Mouse (Mus musculus) cerebellum, adult 2 months (tissue): Measurements from ENCODE around the gene Zswim8. TPM values are rescaled to one million over a fixed set of nuclear protein-coding genes. Genes with fewer than 3 reads are reported as not detected.
"Not testable (repeated sequence)": the region's sequence is repeated elsewhere in the genome, so short reads cannot be mapped to it uniquely, and the experiment has no call there.

Source experiments
- DNase-seq, 2 experiments: peaks; one replicate each; pipeline ENCODE4 v3.0.0; 2021
- H3K27ac ChIP-seq: fragments of 200-500 bp; 2 replicates; pipeline ENCODE4 v1.5.1; 2012; ENCODE audit warnings: low read length, control low read depth, inconsistent platforms; ENCODE audit not compliant: insufficient read depth
- H3K27me3 ChIP-seq: fragments of 200-500 bp; 2 replicates; pipeline ENCODE4 v1.6.1; 2012; ENCODE audit warnings: inconsistent platforms, mild to moderate bottlenecking, low read length, moderate library complexity; ENCODE audit not compliant: control insufficient read depth, insufficient read depth
- H3K4me1 ChIP-seq: fragments of 200-500 bp; 2 replicates; pipeline ENCODE4 v1.6.1; 2011; ENCODE audit warnings: low read length; ENCODE audit not compliant: control insufficient read depth, insufficient read depth
- H3K4me3 ChIP-seq: fragments of 200-500 bp; replicated peaks from 2 replicates; pipeline ENCODE3; 2011; ENCODE audit warnings: mild to moderate bottlenecking, low read depth, low read length, control low read depth; ENCODE audit not compliant: insufficient read depth
- CTCF ChIP-seq: fragments of 200-500 bp; IDR thresholded peaks from 2 replicates; pipeline ENCODE4 v1.5.1; 2011; ENCODE audit warnings: low read depth, mild to moderate bottlenecking, control low read depth, low read length, moderate library complexity, borderline replicate concordance; ENCODE audit not compliant: insufficient read depth
- POLR2A ChIP-seq: fragments of 200-500 bp; IDR thresholded peaks from 2 replicates; pipeline ENCODE4 v1.6.1; 2011; ENCODE audit warnings: low read length, control low read depth, borderline replicate concordance; ENCODE audit not compliant: insufficient read depth
- WGBS: fragments of 180-500 bp; shearing (Covaris S2); methylation state at CpG from one replicate; pipeline ENCODE4 v1.1.7; 2018; 5-methylcytosine and 5-hydroxymethylcytosine counted together
- polyA plus RNA-seq: library from polyadenylated mRNA; depleted of rRNA; stranded (reverse); fragments of >200 nt; gene quantifications from 2 replicates; pipeline ENCODE4 v1.2.3, GENCODE M21; 2012

Gene Zswim8
- polyA plus RNA-seq, 1 experiment = 164 TPM

- 3% methylated on average over 27 of the region's 27 CpGs for WGBS
- peak overlapping the region; percentile 25; the same call in 1 of the 2 replicates for H3K27ac ChIP-seq
Observed at GRCm38 (mm10) chr14:20695761-20696520, 11.4 kb upstream of the Zswim8 start.

GRCm38 (mm10) chr14:20696986-20697385 lies 10.4 kb upstream of the Zswim8 start:
- H3K27me3 ChIP-seq = no peaks in the 10 kb centered on the region
- no peak overlapping the region for H3K27ac ChIP-seq
- peak overlapping the region; percentile 39 for H3K4me3 ChIP-seq
- WGBS = 0% methylated on average over 1 of the region's 1 CpGs
- peak; percentile 60; the same call in 1 of the 2 replicates for TF ChIP-seq CTCF
- no peak for TF ChIP-seq POLR2A
- H3K4me1 ChIP-seq = peaks cover 9% of the 10 kb centered on the region; the same call in 1 of the 2 replicates
- peak; percentile 49 to 62 for DNase-seq

More at GRCm38 (mm10) chr14:20695761-20696520, 11.4 kb upstream of the Zswim8 start:
- Histone ChIP-seq H3K4me1 (peaks cover 9% of the 10 kb centered on the region; the same call in 1 of the 2 replicates), H3K27me3 (no peaks in the 10 kb centered on the region), H3K4me3 (peak overlapping the region; percentile 90)
- peak in 1 of 2 experiments; percentile 35 for DNase-seq
- TF ChIP-seq CTCF (no peak), POLR2A (no peak)

- Histone ChIP-seq H3K27ac (no peak overlapping the region), H3K27me3 (no peaks in the 10 kb centered on the region), H3K4me1 (peaks cover 9% of the 10 kb centered on the region; the same call in 1 of the 2 replicates), H3K4me3 (no peak overlapping the region)
- no peak for TF ChIP-seq POLR2A
- 73% methylated on average over 2 of the region's 2 CpGs for WGBS
- no peak for DNase-seq
Observed at GRCm38 (mm10) chr14:20698515-20698914, 8.8 kb upstream of the Zswim8 start.

- DNase-seq = no peak
- no peak for TF ChIP-seq POLR2A
- no peaks in the 10 kb centered on the region; the same call in 1 of the 2 replicates for H3K4me1 ChIP-seq
- no peak overlapping the region for H3K27ac ChIP-seq
- 72% methylated on average over 3 of the region's 3 CpGs for WGBS
- H3K27me3 ChIP-seq = no peaks in the 10 kb centered on the region
- H3K4me3 ChIP-seq = no peak overlapping the region
Observed at GRCm38 (mm10) chr14:20700362-20700761, 7.0 kb upstream of the Zswim8 start.

- no peaks in the 10 kb centered on the region; the same call in 1 of the 2 replicates for H3K4me1 ChIP-seq
- no peak for DNase-seq
- no peak overlapping the region for H3K27ac ChIP-seq
- TF ChIP-seq POLR2A = no peak
- TF ChIP-seq CTCF = no peak
- H3K27me3 ChIP-seq = no peaks in the 10 kb centered on the region
- 74% methylated on average over 8 of the region's 8 CpGs for WGBS
- no peak overlapping the region for H3K4me3 ChIP-seq
Observed at GRCm38 (mm10) chr14:20701554-20701953, 5.8 kb upstream of the Zswim8 start.

- no peak for TF ChIP-seq CTCF
- no peak for TF ChIP-seq POLR2A
- WGBS = 15% methylated on average over 15 of the region's 15 CpGs
- Histone ChIP-seq H3K27ac (peak overlapping the region; percentile 87), H3K4me1 (no peaks in the 10 kb centered on the region; the same call in 1 of the 2 replicates), H3K27me3 (no peaks in the 10 kb centered on the region), H3K4me3 (peak overlapping the region; percentile 98)
- no peak for DNase-seq
Observed at GRCm38 (mm10) chr14:20702096-20702740, 5.1 kb upstream of the Zswim8 start.

GRCm38 (mm10) chr14:20702741-20703381 lies 4.5 kb upstream of the Zswim8 start, which contains the start of gene Chchd1:
Chchd1 (plus strand) TSS chr14:20703006.
- DNase-seq = peak; percentile 87 to 93
- no peaks in the 10 kb centered on the region for H3K27me3 ChIP-seq
- H3K4me3 ChIP-seq = peak within 1 kb of the TSS; percentile 98
- under 1% methylated on average over 61 of the region's 61 CpGs for WGBS
- no peaks in the 10 kb centered on the region; the same call in 1 of the 2 replicates for H3K4me1 ChIP-seq
- peak within 1 kb of the TSS; percentile 94 for H3K27ac ChIP-seq
- TF ChIP-seq POLR2A (peak; percentile 75), CTCF (no peak)

GRCm38 (mm10) chr14:20703461-20703860 lies 3.9 kb upstream of the Zswim8 start:
- H3K27me3 ChIP-seq, H3K4me1 ChIP-seq, H3K27ac ChIP-seq, DNase-seq: not testable (repeated sequence)
- WGBS = 6% methylated on average over 8 of the region's 8 CpGs
- peak overlapping the region; percentile 98 for H3K4me3 ChIP-seq
